Mouse (Mus musculus) embryonic stem cell, embryonic (primary cell): Measurements from ENCODE around the gene Cgrrf1.

Experiments
- CTCF ChIA-PET, 4 experiments: fragments of 300-600 bp in 2 of 4; fragments of 350-600 bp in 2 of 4; sonication (Branson Sonifier 250); formaldehyde crosslinking; loops; one replicate each; lab custom pipeline; 2022; ENCODE audit warnings: inconsistent platforms in 2 of 4; lab: Charles Lee
- POLR2A ChIA-PET, 4 experiments: fragments of 300-600 bp in 2 of 4; fragments of 350-600 bp in 2 of 4; sonication (Branson Sonifier 250); formaldehyde crosslinking; loops; one replicate each; lab custom pipeline; 2022; ENCODE audit warnings: antibody characterized with exemption in 4 of 4, inconsistent platforms in 1 of 4; lab: Charles Lee

Gene Cgrrf1

DNA sequence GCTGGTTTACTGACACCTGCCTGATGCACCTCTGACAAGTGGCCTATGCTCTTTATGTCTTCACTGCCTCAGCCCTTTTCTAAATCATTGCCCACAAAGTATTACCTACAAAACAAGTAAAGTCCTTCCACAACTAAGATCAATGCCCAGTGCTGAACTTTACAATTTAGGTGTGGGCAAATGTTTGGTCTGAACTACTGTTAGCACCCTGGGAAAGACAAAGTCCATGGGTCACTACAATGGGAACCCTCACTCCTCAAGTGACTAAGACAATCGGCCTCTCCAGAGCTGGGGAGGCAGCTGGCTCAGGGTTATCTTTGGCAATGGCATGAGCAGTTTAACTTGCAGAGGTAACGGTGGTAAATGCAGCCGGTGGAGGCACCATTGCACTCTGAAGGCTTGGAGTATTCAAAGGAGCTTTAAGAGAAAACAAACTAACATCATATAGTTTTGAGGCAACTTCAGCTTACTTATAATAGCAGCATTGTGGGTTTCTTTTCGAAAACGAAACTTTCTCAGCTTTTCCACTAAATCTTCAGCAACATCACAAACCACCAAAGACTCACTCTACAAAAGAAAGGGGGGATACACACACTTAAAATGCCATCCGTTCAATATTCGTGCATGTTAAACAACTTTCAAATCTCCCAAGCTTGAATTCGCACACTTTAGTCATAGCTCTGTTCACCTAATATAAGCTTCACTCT, 14.9 kb upstream of the Cgrrf1 start:
- CTCF ChIA-PET, result interaction anchor here in 1 of 4 experiments (0.6 kb wide), 1 partner anchor 102 kb away, joined by 3 read pairs; no protein-coding TSS in a partner anchor

DNA sequence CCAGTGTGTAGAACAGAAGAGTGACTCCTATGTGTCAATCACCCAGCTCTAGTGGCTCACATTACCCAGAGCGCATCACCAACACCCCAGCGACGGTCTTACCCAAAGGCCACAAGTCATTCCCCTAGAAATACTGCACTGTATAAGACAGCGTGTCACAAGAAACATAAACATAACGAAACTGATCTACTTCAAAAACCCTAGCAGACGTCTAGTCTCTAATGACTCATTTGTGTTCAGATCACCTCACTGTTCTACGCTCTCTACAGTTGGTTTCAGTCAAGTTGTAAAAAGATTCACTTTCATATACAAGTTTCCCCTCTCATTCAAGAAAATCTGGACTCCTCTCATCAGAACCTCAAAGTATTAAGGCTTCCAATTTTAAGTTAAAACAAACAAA, 13.2 kb upstream of the Cgrrf1 start:
- ChIA-PET POLR2A (interaction anchor here in 1 of 4 experiments (0.7 to 1.7 kb wide), 3 partner anchors 13 to 27 kb away, joined by 4 to 5 read pairs (median 4); no protein-coding TSS in a partner anchor), CTCF (no interaction called here)

More for the DNA sequence above, 14.9 kb upstream of the Cgrrf1 start:
- POLR2A ChIA-PET, result interaction anchor here in 2 of 4 experiments (0.5 to 1.7 kb wide), 5 partner anchors 9 to 294 kb away, joined by 4 to 6 read pairs (median 4); no protein-coding TSS in a partner anchor

DNA sequence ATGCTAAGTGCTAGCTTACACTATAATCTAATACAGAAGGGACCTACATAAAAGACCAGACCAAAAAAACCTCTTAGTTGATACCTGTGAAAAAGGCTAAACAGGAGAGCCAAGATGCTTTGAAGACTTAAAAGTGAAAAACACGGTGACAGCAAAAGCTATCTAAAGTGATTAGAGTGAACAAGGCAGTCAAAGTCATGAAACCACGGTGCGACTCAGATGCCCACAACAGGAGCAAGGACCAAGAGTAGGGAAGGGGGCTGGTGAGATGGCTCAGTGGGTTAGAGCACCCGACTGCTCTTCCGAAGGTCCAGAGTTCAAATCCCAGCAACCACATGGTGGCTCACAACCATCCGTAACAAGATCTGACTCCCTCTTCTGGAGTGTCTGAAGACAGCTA, 12.0 kb upstream of the Cgrrf1 start:
- ChIA-PET CTCF (interaction anchor here in 1 of 4 experiments (0.8 kb wide), 1 partner anchor 267 kb away, joined by 3 read pairs; no protein-coding TSS in a partner anchor), POLR2A (interaction anchor here in 3 of 4 experiments (0.6 to 2.6 kb wide), 6 partner anchors 13 to 1832 kb away, joined by 3 to 11 read pairs (median 4); partner anchors contain the start of gene Cnih1 (in 1 of the 3))

DNA sequence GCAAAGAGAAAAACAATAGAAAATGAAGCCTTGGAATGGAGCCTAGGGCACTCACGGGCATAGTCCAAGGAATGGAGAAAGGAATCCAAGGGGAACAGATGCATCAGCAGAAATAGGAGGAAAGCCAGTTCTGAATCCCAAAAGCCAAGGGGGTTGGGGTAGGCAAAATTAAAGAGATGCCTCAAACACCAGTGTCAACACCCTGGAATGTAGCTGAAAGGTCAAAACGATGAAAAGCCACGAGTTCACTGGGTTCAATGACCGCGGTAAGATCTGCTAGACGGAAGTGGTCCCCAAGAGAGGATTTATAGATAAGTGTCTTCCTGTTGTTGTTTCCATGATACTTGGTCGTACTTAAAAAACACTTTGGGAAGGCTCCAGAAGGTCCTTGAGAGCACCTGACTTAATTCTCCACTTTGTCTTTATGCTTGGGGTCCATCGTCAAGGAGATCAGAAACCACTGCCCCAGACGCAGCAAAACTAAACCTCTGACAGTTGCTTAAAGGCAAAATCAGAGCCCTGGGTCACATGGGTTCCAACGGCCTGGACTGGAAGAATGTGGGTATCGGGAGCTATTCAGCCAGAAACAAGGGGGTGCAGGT, 10.6 kb upstream of the Cgrrf1 start:
- CTCF ChIA-PET, result interaction anchor here in 1 of 4 experiments (0.9 kb wide), 1 partner anchor 1034 kb away, joined by 14 read pairs; no protein-coding TSS in a partner anchor
- POLR2A ChIA-PET, result interaction anchor here in 3 of 4 experiments (0.6 to 2.6 kb wide), 13 partner anchors 10 to 1057 kb away, joined by 3 to 11 read pairs (median 4); partner anchors contain the start of genes Cgrrf1 (in 3 of the 3) and Cnih1 (in 1 of the 3)

DNA sequence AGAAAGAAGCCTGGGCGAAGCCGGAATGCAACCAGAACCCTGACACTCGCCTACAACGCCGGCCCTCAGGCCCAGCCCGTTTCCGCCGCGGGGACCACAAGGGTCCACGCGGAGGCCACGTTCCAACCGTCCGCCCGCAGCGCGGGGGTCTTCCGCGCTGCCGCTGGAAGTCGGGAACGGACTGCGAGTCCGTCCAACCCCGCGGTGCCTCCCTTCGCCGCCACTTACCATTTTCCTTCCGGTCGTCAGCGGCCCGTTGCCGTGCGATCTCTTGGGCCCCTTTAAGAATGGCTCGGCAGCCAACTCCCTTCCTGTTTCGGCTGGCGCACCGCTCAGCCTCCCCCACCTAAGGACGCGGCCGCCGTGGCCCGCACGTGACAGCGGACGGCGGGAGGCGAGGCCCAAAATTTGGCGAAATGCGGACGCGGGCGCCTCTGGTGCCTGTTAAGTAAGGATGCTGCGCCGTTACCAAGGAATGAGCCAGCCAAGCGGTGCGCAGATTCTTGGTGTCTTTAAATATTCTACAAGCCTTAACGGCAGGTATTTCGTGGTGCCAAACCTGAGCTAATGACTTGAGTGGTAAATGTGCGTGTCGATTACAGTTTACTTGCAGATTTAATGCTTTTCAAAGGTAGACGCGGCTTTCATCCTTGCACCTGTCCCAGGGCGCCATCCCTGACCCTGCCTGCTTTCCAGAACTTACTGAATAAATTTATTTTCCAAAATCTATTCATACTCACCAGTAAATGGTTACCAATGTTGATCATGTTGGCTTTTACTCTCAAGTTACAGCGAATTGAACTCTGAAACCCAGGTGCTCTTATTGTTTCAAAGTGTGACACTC, 9.8 kb upstream of the Cgrrf1 start, which contains the start of gene Gmfb:
TSS of gene Gmfb (minus strand) at position 370 of the 844 bp plus-strand sequence.
- CTCF ChIA-PET, result no interaction called here
- POLR2A ChIA-PET, result interaction anchor here in 3 of 4 experiments (1.3 to 2.6 kb wide), 9 partner anchors 10 to 63 kb away, joined by 3 to 11 read pairs (median 4); partner anchors contain the start of genes Cgrrf1 (in 3 of the 3) and Cnih1 (in 1 of the 3)

DNA sequence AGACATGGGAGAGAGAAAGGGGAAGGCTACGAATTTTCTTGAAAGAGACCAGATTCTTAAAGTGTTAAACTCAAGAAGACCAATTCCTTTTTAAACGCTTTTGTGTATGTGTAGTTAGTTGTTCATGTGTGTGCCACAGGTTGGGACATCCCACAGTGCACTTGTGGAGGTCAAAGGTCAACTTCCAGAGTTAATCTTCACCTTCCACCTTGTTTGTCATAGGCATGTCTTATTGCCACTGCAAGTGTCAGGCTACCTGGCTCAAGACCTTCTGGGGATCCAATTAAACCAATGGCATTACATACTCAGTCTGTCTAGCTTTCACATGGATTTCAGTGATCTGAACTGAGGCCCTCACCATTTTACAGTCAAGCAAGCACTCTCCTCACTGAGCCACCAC, 7.9 kb upstream of the Cgrrf1 start:
- POLR2A ChIA-PET, result interaction anchor here in 1 of 4 experiments (1.4 kb wide), 1 partner anchor 36 kb away, joined by 5 read pairs; the partner anchor contains the start of gene Cnih1
- CTCF ChIA-PET, result no interaction called here

DNA sequence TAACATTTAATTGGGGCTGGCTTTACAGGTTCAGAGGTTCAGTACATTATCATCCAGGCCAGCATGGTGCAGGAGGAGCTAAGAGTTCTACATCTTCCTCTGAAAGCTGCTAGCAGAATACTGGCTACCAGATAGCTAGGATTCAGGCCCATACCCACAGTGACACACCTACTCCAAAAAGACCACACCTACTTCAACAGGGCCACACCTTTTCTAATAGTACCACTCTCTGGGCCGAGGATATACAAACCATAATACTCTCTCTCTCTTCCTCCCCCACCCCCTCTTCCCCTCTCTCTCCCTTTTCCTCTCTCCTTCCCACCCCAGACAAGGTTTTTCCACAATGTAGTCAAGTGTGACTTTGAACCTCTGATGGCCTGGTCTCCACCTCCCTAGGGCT, 4.5 kb upstream of the Cgrrf1 start:
- ChIA-PET POLR2A (no interaction called here), CTCF (no interaction called here)

DNA sequence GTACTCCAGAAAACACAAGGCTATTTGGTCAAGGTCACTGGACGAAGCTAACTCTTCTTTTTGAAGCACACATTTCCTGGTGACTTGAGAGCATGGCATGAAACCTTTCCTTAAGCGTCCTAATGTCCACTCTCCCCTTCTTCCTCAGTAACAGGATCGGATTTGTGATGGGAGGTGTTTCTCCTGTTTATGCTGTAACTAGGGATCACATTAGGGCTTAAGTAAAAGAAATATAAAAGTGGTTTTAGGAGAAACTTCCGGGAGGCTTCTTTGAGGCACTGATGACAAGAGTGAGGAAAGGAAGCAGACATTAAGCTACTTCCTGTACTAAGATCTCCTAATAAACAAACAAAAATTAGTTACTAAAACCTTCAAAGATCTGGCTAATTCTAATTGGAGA, 630 bp upstream of the Cgrrf1 start:
- POLR2A ChIA-PET, result interaction anchor here in 3 of 4 experiments (1.0 to 1.8 kb wide), 10 partner anchors 9 to 70 kb away, joined by 3 to 8 read pairs (median 4); partner anchors contain the start of genes Gmfb (in 3 of the 3), Cnih1 (in 1 of the 3) and Samd4 (in 1 of the 3)
- CTCF ChIA-PET, result interaction anchor here in 2 of 4 experiments (1.1 to 1.9 kb wide), 2 partner anchors 256 kb away, joined by 4 to 7 read pairs; no protein-coding TSS in a partner anchor

DNA sequence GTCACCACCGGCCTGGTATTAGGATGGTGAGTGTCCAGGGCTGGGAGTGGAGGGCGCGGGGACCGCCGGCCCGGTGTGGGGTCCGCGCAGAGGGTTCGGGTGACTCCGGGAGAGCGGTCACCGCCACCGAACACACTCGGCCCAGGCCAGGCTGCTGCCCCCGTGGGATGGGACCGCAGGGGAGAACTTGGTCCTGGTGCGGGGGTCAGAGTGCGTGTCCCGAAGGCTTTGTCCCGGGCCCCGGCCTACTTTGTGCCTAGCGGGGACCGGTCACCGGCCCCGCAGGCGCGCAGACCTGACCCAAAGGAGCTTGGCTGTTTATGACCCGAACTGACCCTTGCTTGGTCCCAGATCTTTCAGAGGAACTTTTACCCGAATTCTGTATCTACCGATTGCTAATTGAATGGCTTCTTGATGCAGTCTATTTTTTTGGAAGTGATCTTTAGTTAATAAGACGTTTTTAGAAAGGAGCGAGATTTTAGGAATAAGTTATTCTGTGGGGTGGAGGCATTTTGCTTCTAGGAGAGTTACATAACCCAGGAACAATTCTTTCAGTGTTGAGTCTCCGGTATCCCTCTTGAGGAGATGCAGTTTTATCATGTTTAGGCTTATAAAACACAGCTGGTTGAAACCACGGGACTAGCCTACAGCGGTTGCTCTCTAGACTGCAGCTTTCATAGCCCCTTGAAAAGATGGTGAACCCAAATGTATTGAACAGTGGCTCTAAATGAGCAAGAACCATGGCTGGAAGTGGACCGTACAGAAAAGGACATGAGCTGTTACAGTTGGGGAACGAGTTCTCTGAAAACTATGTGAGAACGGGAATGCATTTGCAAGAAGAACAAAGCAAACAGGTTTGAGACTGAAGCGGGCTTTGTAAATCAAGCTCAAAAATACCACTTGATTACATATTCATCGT, 688 bp downstream of the Cgrrf1 start:
- ChIA-PET CTCF (interaction anchor here in 1 of 4 experiments (1.9 kb wide), 1 partner anchor 254 kb away, joined by 7 read pairs; no protein-coding TSS in a partner anchor), POLR2A (interaction anchor here in 3 of 4 experiments (0.7 to 1.8 kb wide), 9 partner anchors 11 to 71 kb away, joined by 3 to 8 read pairs (median 5); partner anchors contain the start of genes Gmfb (in 3 of the 3), Cnih1 (in 1 of the 3) and Samd4 (in 1 of the 3))

DNA sequence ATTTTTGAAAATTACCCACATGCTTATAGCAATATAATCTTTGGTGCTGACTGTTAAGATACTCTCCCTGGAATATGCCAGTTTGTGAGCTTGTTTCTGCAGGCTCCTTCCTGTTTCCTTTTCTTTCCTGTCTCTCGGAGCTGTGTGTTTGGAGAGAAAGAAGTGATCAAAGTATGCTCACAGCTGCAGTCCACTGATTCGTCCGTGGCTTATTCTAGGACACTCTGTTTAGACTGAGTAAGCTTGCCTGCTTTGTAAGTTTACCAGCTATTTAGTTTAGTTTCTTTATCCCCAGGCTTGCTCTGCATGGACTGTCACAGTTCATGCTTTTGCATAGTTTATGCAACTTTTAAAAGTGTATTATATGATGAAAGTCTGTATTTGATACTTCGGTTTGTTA, 7.4 kb downstream of the Cgrrf1 start:
- ChIA-PET POLR2A (no interaction called here), CTCF (interaction anchor here in 2 of 4 experiments (0.6 kb wide), 2 partner anchors 46 to 247 kb away, joined by 3 read pairs; no protein-coding TSS in a partner anchor)

DNA sequence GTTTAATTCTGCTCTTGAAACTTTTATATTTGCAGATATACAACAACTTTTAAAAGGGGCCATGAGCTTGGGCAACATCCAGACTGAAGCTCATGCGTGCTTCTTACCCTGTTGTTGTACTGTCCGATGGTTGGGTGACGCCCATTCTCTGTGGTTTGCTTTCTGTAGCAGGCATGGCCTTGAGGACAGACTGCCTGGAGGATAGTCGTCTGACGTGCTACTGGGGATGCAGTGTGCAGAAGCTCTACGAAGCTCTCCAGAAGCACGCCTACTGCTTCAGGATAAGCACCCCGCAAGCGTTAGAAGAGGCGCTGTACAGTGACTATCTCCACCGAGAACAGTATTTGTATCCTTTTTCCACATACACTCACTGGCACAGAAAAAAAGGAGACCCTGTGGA, 13.8 kb downstream of the Cgrrf1 start:
- ChIA-PET POLR2A (no interaction called here), CTCF (no interaction called here)

DNA sequence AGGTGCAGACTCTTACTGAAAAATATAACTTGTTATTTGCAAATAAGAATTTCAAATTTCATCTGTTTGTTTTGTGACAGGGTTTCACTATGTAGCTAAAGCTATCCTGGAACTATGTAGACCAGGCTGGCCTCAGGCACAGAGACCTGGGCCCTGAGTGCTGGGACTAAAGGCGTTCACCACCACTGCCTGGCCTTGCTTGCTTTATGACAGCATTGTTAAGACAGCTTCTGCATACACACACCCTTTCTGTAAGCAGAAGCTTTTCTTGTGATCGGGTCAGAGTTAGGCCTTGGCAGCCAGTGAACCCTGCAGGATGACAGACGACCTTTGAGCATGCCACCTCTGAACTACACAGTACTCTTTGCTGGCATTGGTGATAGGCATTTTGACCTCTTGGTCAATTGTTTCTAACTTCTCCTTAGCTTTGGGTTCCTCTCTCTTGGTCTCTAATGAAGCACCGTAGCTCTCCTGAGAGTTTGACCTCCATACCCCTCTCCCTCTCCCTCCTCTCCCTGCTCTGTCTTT, 16.2 kb downstream of the Cgrrf1 start:
- ChIA-PET CTCF (no interaction called here), POLR2A (interaction anchor here in 1 of 4 experiments (0.5 kb wide), 1 partner anchor 328 kb away, joined by 3 read pairs; no protein-coding TSS in a partner anchor)

DNA sequence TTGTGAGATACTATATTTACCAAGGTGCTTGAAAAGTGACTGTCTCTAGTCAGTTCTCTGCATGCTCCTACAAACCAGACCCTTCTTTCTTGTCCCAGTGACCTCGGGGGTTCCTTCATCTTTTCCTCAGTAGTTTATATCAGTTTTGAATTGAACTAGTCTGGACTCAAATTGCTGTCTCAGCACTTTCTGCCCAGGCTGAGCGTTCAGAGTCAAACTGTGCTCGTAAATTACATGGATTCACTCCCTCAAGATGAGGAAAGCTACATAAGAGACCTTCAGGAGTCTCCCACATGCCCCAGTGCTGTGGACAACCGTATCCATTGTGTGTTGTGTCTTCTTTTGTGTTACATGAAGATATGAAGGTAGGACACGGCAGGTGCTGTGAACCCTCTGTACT, 16.8 kb downstream of the Cgrrf1 start:
- POLR2A ChIA-PET, result no interaction called here
- CTCF ChIA-PET, result no interaction called here

DNA sequence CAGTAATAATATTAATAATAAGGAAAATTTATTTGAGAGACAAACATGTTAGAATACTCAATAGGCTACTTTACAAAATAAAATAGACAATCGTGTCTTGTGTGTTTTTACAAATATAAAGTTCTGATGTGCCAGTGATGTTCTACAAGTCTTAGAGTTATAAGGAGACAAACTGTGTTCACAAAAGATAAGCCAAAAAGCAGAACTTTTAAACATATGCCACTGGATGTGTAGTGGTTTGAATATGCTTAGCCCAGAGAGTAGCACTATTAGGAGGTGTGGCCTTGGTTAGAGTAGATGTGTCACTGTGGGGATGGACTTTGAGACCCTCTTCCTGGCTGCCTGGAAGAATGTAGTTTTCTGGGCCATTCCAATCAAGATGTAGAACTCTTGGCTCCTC, 17.8 kb downstream of the Cgrrf1 start:
- CTCF ChIA-PET, result no interaction called here
- POLR2A ChIA-PET, result no interaction called here

DNA sequence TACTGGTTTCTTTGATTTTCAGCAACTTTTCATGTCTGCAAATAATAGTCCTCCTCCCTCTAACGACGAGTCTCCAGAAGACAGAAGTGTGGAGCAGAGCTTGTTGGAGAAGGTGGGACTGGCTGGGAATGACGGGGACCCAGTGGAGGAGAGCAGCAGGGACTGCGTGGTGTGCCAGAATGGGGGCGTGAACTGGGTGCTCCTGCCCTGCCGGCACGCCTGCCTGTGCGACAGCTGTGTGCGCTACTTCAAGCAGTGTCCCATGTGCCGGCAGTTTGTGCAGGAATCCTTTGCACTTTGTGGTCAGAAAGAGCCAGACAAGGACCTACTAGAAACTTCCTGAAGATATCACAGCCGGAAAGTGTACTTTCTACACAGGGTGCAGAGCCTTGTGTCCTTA, 21.8 kb downstream of the Cgrrf1 start:
- ChIA-PET CTCF (no interaction called here), POLR2A (no interaction called here)

DNA sequence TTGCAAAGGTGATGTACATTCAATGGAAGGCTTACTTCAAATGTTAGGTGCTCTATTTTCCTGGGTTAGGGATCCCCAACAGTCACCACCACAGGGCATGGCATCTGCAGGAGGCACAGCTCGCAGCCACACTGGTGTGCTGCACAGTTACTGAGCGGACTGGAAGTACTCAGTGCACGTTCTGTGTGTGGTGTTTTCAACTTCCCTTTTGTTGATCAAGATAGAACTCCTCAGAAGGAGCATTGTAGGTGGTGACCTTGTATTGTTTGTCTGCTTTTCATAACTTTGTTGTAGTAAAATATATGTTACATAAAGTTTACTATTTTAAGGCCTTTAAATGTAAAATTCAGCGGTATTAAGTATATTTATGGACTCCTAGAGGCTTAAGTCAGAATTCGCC, 31.0 kb downstream of the Cgrrf1 start:
- POLR2A ChIA-PET, result interaction anchor here in 1 of 4 experiments (0.7 kb wide), 1 partner anchor 1033 kb away, joined by 3 read pairs; no protein-coding TSS in a partner anchor
- CTCF ChIA-PET, result interaction anchor here in 1 of 4 experiments (1.4 kb wide), 1 partner anchor 224 kb away, joined by 3 read pairs; no protein-coding TSS in a partner anchor
